Mouse (Mus musculus): ENCODE measurements around the gene Bcl10.

DNA sequence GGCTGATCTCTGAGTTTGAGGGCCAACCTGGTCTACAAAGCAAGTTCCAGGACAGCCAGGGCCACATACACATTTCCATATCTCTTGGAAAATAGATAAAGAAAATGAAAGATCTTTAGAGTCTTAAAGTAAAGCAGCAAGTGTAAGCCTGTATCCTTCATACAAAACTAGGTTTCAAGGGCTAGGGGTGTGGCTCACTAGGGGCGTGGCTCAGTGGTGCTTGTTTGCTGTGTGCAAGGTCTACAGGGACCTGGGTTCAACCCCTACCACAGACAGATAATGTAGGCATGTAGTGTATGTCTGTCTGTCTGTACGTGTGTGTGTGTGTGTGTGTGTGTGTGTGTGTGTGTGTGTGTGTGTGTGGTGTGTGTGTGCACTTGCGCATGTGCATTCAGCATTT, 23.3 kb downstream of the Bcl10 start:
- TF ChIP-seq CTCF (conservative IDR thresholded peaks at IDR 0.05; ENCODE audit: low read length): no peak
- no peak for TF ChIP-seq POU5F1 (IDR thresholded peaks at IDR 0.05; ENCODE audit: borderline replicate concordance, low read length)
